Comparison of ENCODE assay signal across 11 mouse cellular contexts in genomic region chr11:11829161-11830000, GRCm38 (mm10). TPM values are rescaled to one million over a fixed set of nuclear protein-coding genes. Genes with fewer than 3 reads are reported as not detected.
DNase-seq lines count a peak whose midpoint lies in the region; ATAC-seq and TF ChIP-seq lines count a peak whose summit lies in the region.
"Had no signal": no experiment of that assay in that cellular context is flagged by ENCODE, and none has a peak within 500 bp of the region (broad histone marks: within the 10 kb centered on the region; RNA-seq: fewer than 3 reads in every experiment).

No protein-coding gene starts in this region.

- peaks cover 63% of the 10 kb centered on the region for H3K4me1 ChIP-seq in heart, embryonic 11.5 days (ENCODE audit: control insufficient read depth, insufficient read depth, low read length)
- H3K4me1 ChIP-seq in embryonic fibroblast, embryonic 13.5 days (ENCODE audit: control insufficient read depth, insufficient read depth, low read length), result peaks cover 18% of the 10 kb centered on the region
- H3K4me1 ChIP-seq in lung, embryonic 16.5 days (replicated peaks; ENCODE audit: control insufficient read depth, insufficient read depth, low read length), result peaks cover 61% of the 10 kb centered on the region

- DNase-seq in heart, adult 8-10 months (ENCODE audit: low spot score), result no peak
- peak; percentile 88 for DNase-seq in ES-CJ7 (ENCODE audit: low read depth, low spot score)
- DNase-seq in testis, postnatal 10 days (ENCODE audit: low spot score), result no peak
- DNase-seq in adrenal gland, postnatal 25 days, result no peak
- DNase-seq: adrenal gland, postnatal 36 days; gastrocnemius, adult 2 months had no signal

- no peak for TF ChIP-seq CTCF in embryonic fibroblast, embryonic 13.5 days (IDR thresholded peaks at IDR 0.05; ENCODE audit: borderline replicate concordance, insufficient read depth, low read length)

- H3K27ac ChIP-seq in heart, embryonic 11.5 days (ENCODE audit: low read depth, low read length), result peak overlapping the region; percentile 88
- peak overlapping the region; percentile 38 for H3K27ac ChIP-seq in embryonic fibroblast, embryonic 13.5 days (ENCODE audit: insufficient read depth, low read length)
- H3K27ac ChIP-seq in lung, embryonic 16.5 days (ENCODE audit: low read length), result peak overlapping the region; percentile 97
- H3K27ac ChIP-seq: gastrocnemius, adult 2 months had no signal

- no peak for ATAC-seq in heart, embryonic 11.5 days (replicated peaks; ENCODE audit: insufficient number of reproducible peaks, low FRiP score, low TSS enrichment)
- ATAC-seq in lung, embryonic 16.5 days (ENCODE audit: low read depth), result peak; percentile 80
- no peak for ATAC-seq in megakaryocyte progenitor cell, adult 5-6 weeks (replicated peaks; ENCODE audit: poor library complexity)
- ATAC-seq: liver, embryonic 12.5 days had no signal

- no peaks in the 10 kb centered on the region for H3K9me3 ChIP-seq in heart, embryonic 11.5 days (replicated peaks; ENCODE audit: control insufficient read depth, low read length)
- H3K9me3 ChIP-seq in lung, embryonic 16.5 days (ENCODE audit: control insufficient read depth, low read length), result no peaks in the 10 kb centered on the region
- H3K9me3 ChIP-seq: liver, embryonic 12.5 days had no signal

- no peak for TF ChIP-seq POLR2A in embryonic fibroblast, embryonic 13.5 days (IDR thresholded peaks at IDR 0.05; ENCODE audit: low read depth, low read length)

- no peaks in the 10 kb centered on the region for H3K36me3 ChIP-seq in heart, embryonic 11.5 days (ENCODE audit: control insufficient read depth, insufficient read depth, low read length)
- H3K36me3 ChIP-seq in lung, embryonic 16.5 days (ENCODE audit: control insufficient read depth, insufficient read depth, low read length), result no peaks in the 10 kb centered on the region
- H3K36me3 ChIP-seq: liver, embryonic 12.5 days had no signal

- H3K4me3 ChIP-seq in heart, embryonic 11.5 days (ENCODE audit: low read depth, low read length), result no peak overlapping the region
- H3K4me3 ChIP-seq in embryonic fibroblast, embryonic 13.5 days (ENCODE audit: insufficient read depth, low read length), result no peak overlapping the region
- peak overlapping the region; percentile 2; the same call in 1 of the 2 replicates for H3K4me3 ChIP-seq in lung, embryonic 16.5 days (ENCODE audit: low read length)
- H3K4me3 ChIP-seq: gastrocnemius, adult 2 months; liver, embryonic 12.5 days had no signal

- H3K27me3 ChIP-seq in heart, embryonic 11.5 days (ENCODE audit: control insufficient read depth, insufficient read depth, low read length), result no peaks in the 10 kb centered on the region
- no peaks in the 10 kb centered on the region for H3K27me3 ChIP-seq in lung, embryonic 16.5 days (ENCODE audit: control insufficient read depth, insufficient read depth, low read depth, low read length)

- peak overlapping the region; percentile 59; the same call in 1 of the 2 replicates for H3K9ac ChIP-seq in heart, embryonic 11.5 days (ENCODE audit: low read depth, low read length)
- peak overlapping the region; percentile 44 for H3K9ac ChIP-seq in lung, embryonic 16.5 days (ENCODE audit: low read length)
- H3K9ac ChIP-seq: liver, embryonic 12.5 days had no signal

- 14% methylated on average over 11 of the region's 11 CpGs for WGBS in heart, embryonic 11.5 days (ENCODE audit: insufficient replicate concordance)
- WGBS in lung, embryonic 16.5 days, result 22% methylated on average over 11 of the region's 11 CpGs

- H3K4me2 ChIP-seq in heart, embryonic 11.5 days, result no peak overlapping the region
- peak overlapping the region; percentile 36 for H3K4me2 ChIP-seq in lung, embryonic 16.5 days (ENCODE audit: low read depth, low read length)
- H3K4me2 ChIP-seq: liver, embryonic 12.5 days had no signal

RNA-seq across cellular contexts. Expression of gene Fignl1, which starts 20.6 kb away (rescaled TPM):
- 73.1 and 86.9 TPM in 2 replicates for polyA plus RNA-seq in heart, embryonic 11.5 days (2014; fragmentation: Nextera tagmentation; extraction: Ambion mirVana)
- under 1 TPM; 0.28 to 0.46 (median 0.37) TPM for total RNA-seq in heart, adult 8-10 months (2022)
- 17.5 and 24.4 TPM in 2 replicates for polyA plus RNA-seq in embryonic fibroblast, embryonic 13.5 days (2011; ENCODE audit: insufficient read length, low read depth, missing spikeins)
- polyA plus RNA-seq in lung, embryonic 16.5 days (2015; fragmentation: Nextera tagmentation; extraction: Ambion mirVana), result 76.6 and 79.4 TPM in 2 replicates
- 60.0 and 75.1 TPM in 2 replicates for total RNA-seq in megakaryocyte progenitor cell, adult 5-6 weeks (2015)
- total RNA-seq in megakaryocyte progenitor cell, adult 5-6 weeks (2017), result 82.4 and 96.9 TPM in 2 replicates
- 7.2 and 7.5 TPM in 2 replicates for total RNA-seq in adrenal gland, postnatal 25 days (2021)

Comparison
In these comparisons a context has a peak if more than half of its experiments do, and no peak if none do; other contexts are left out.
1. H3K27ac ChIP-seq: peak in every context shown above with its lines; median percentile 97 in lung, embryonic 16.5 days; 88 in heart, embryonic 11.5 days; 38 in embryonic fibroblast, embryonic 13.5 days.